Mouse (Mus musculus) heart, adult 11 months (tissue): ENCODE data around the gene Polr2l.

Source experiments
- DNase-seq: peaks from one replicate; pipeline ENCODE4 v3.0.0; 2022

The Polr2l gene

GRCm38 (mm10) chr7:141431434-141432185 is 43.3 kb downstream of the Polr2l start:
- DNase-seq: peak; percentile 91

- DNase-seq: peak; percentile 91
Measured at GRCm38 (mm10) chr7:141430585-141431240, 44.2 kb downstream of the Polr2l start.

GRCm38 (mm10) chr7:141429840-141430584 is 44.9 kb downstream of the Polr2l start:
- DNase-seq: peak; percentile 92

GRCm38 (mm10) chr7:141429310-141429709 is 45.6 kb downstream of the Polr2l start, which contains the start of gene Cend1:
Gene Cend1 (minus strand): TSS chr7:141429491.
- peak; percentile 96 for DNase-seq

GRCm38 (mm10) chr7:141428701-141429100 is 46.2 kb downstream of the Polr2l start:
- no peak for DNase-seq

- peak; percentile 83 for DNase-seq
Measured at GRCm38 (mm10) chr7:141426948-141427730, 47.8 kb downstream of the Polr2l start.

GRCm38 (mm10) chr7:141423811-141424210 is 51.1 kb downstream of the Polr2l start:
- no peak for DNase-seq
